Mouse (Mus musculus) neural tube, embryonic 11.5 days (tissue): ENCODE data around the gene Btaf1. TPM values are rescaled to one million over a fixed set of nuclear protein-coding genes. Genes with fewer than 3 reads are reported as not detected.
"Not testable (repeated sequence)": the region's sequence is repeated elsewhere in the genome, so short reads cannot be mapped to it uniquely, and the experiment has no call there.

Experiments used
- ATAC-seq: fragments of 200-750 bp; cut with Nextera tagmentation; 2 replicates; pipeline ENCODE4 v1.8.0; 2017; ENCODE audit warnings: moderate number of reproducible peaks, mild to moderate bottlenecking, moderate TSS enrichment, moderate library complexity; ENCODE audit not compliant: insufficient read depth, low FRiP score, low TSS enrichment
- DNase-seq: peaks from one replicate; pipeline ENCODE4 v3.0.0-alpha.2; 2015; ENCODE audit warnings: low spot score
- H3K27ac ChIP-seq: fragments of 300-500 bp; sonication (generic); 2 replicates; pipeline ENCODE4 v1.5.1; 2014; ENCODE audit warnings: low read depth, mild to moderate bottlenecking, low read length
- H3K27me3 ChIP-seq: fragments of 300-500 bp; sonication (generic); 2 replicates; pipeline ENCODE4 v1.6.1; 2014; ENCODE audit warnings: mild to moderate bottlenecking, low read length, mixed read lengths; ENCODE audit not compliant: control insufficient read depth, insufficient read depth
- H3K36me3 ChIP-seq: fragments of 300-500 bp; sonication (generic); 2 replicates; pipeline ENCODE4 v1.6.1; 2014; ENCODE audit warnings: mild to moderate bottlenecking, low read length, moderate library complexity, mixed read lengths; ENCODE audit not compliant: control insufficient read depth, insufficient read depth
- H3K4me1 ChIP-seq: fragments of 300-500 bp; sonication (generic); 2 replicates; pipeline ENCODE4 v1.6.1; 2014; ENCODE audit warnings: low read length, mixed read lengths; ENCODE audit not compliant: control insufficient read depth, insufficient read depth
- H3K4me2 ChIP-seq: fragments of 300-500 bp; sonication (generic); 2 replicates; pipeline ENCODE4 v1.6.1; 2014; ENCODE audit warnings: low read depth, mild to moderate bottlenecking, moderate library complexity
- H3K4me3 ChIP-seq: fragments of 300-500 bp; sonication (generic); 2 replicates; pipeline ENCODE4 v1.5.1; 2014; ENCODE audit warnings: low read depth, low read length
- H3K9ac ChIP-seq: fragments of 300-500 bp; sonication (generic); 2 replicates; pipeline ENCODE4 v1.6.1; 2014; ENCODE audit warnings: mild to moderate bottlenecking, low read length
- H3K9me3 ChIP-seq: fragments of 300-500 bp; sonication (generic); 2 replicates; pipeline ENCODE4 v1.6.1; 2016; ENCODE audit warnings: low read length; ENCODE audit not compliant: control insufficient read depth
- WGBS: fragments of 180-500 bp; shearing (Covaris S2); extraction: QIAGEN DNeasy Blood & Tissue Kit; methylation state at CpG from one replicate; pipeline ENCODE4 v1.1.7; 2014; 5-methylcytosine and 5-hydroxymethylcytosine counted together
- polyA plus RNA-seq: library from polyadenylated mRNA; unstranded; fragments of >200 nt; fragmentation: Nextera tagmentation; extraction: Ambion mirVana; gene quantifications from 2 replicates; pipeline ENCODE4 v1.2.1, GENCODE M21; 2014

The Btaf1 gene
- polyA plus RNA-seq, 1 experiment from 2014 or later = 22.2 TPM

GRCm38 (mm10) chr19:36932097-36932496 lies 6.2 kb downstream of the Btaf1 start:
- ATAC-seq (no peak), DNase-seq (no peak)
- Histone ChIP-seq H3K9me3 (no peaks in the 10 kb centered on the region), H3K27ac (no peak overlapping the region), H3K4me3 (no peak overlapping the region), H3K9ac (no peak overlapping the region), H3K36me3 (no peaks in the 10 kb centered on the region), H3K27me3 (no peaks in the 10 kb centered on the region), H3K4me2 (no peak overlapping the region), H3K4me1 (no peaks in the 10 kb centered on the region)

GRCm38 (mm10) chr19:36932613-36933012 lies 6.7 kb downstream of the Btaf1 start:
- Histone ChIP-seq H3K9me3 (no peaks in the 10 kb centered on the region), H3K27me3 (no peaks in the 10 kb centered on the region), H3K4me1 (no peaks in the 10 kb centered on the region), H3K4me2 (no peak overlapping the region), H3K4me3 (no peak overlapping the region), H3K36me3 (no peaks in the 10 kb centered on the region), H3K27ac (no peak overlapping the region), H3K9ac (no peak overlapping the region)
- ATAC-seq = no peak
- 95% methylated on average over 2 of the region's 2 CpGs for WGBS
- DNase-seq = no peak

GRCm38 (mm10) chr19:36936285-36936684 lies 10.4 kb downstream of the Btaf1 start:
- H3K27me3 ChIP-seq = no peaks in the 10 kb centered on the region
- no peak overlapping the region for H3K4me2 ChIP-seq
- no peak for DNase-seq
- no peaks in the 10 kb centered on the region for H3K4me1 ChIP-seq
- no peak overlapping the region for H3K27ac ChIP-seq
- no peak overlapping the region for H3K4me3 ChIP-seq
- H3K9ac ChIP-seq = no peak overlapping the region
- H3K9me3 ChIP-seq = no peaks in the 10 kb centered on the region
- no peaks in the 10 kb centered on the region for H3K36me3 ChIP-seq
- ATAC-seq = no peak
- 91% methylated on average over 4 of the region's 4 CpGs for WGBS

- no peak for DNase-seq
- Histone ChIP-seq H3K27ac (no peak overlapping the region), H3K36me3 (no peaks in the 10 kb centered on the region), H3K4me3 (no peak overlapping the region), H3K27me3 (no peaks in the 10 kb centered on the region), H3K9ac (no peak overlapping the region), H3K4me2 (no peak overlapping the region), H3K9me3 (no peaks in the 10 kb centered on the region), H3K4me1 (no peaks in the 10 kb centered on the region)
- no peak for ATAC-seq
Observed at GRCm38 (mm10) chr19:36938008-36938407, 12.1 kb downstream of the Btaf1 start.

- Histone ChIP-seq H3K4me2 (no peak overlapping the region), H3K27ac (no peak overlapping the region), H3K27me3 (no peaks in the 10 kb centered on the region), H3K9ac (no peak overlapping the region), H3K4me1 (no peaks in the 10 kb centered on the region), H3K4me3 (no peak overlapping the region), H3K36me3 (no peaks in the 10 kb centered on the region), H3K9me3 (no peaks in the 10 kb centered on the region)
- WGBS = 85% methylated on average over 1 of the region's 1 CpGs
- ATAC-seq (no peak), DNase-seq (no peak)
Observed at GRCm38 (mm10) chr19:36940064-36940463, 14.2 kb downstream of the Btaf1 start.

- Histone ChIP-seq H3K9me3 (no peaks in the 10 kb centered on the region), H3K4me2 (no peak overlapping the region), H3K9ac (no peak overlapping the region), H3K4me3 (no peak overlapping the region), H3K27ac (no peak overlapping the region), H3K4me1 (no peaks in the 10 kb centered on the region), H3K36me3 (no peaks in the 10 kb centered on the region), H3K27me3 (no peaks in the 10 kb centered on the region)
- 79% methylated on average over 4 of the region's 4 CpGs for WGBS
- no peak for ATAC-seq
- no peak for DNase-seq
Observed at GRCm38 (mm10) chr19:36953637-36954206, 27.8 kb downstream of the Btaf1 start.

- ATAC-seq (no peak), DNase-seq (no peak)
- Histone ChIP-seq H3K4me3 (no peak overlapping the region), H3K9me3 (no peaks in the 10 kb centered on the region), H3K4me1 (no peaks in the 10 kb centered on the region), H3K9ac (no peak overlapping the region), H3K4me2 (no peak overlapping the region), H3K36me3 (0 out of 2 replicates have a peak, but pooled peaks cover 3% of the 10 kb centered on the region), H3K27ac (no peak overlapping the region), H3K27me3 (no peaks in the 10 kb centered on the region)
- 83% methylated on average over 4 of the region's 4 CpGs for WGBS
Observed at GRCm38 (mm10) chr19:36958331-36958730, 32.5 kb downstream of the Btaf1 start.

GRCm38 (mm10) chr19:36961320-36961719 lies 35.4 kb downstream of the Btaf1 start:
- no peak overlapping the region for H3K4me2 ChIP-seq
- H3K36me3 ChIP-seq = 0 out of 2 replicates have a peak, but pooled peaks cover 3% of the 10 kb centered on the region
- no peaks in the 10 kb centered on the region for H3K27me3 ChIP-seq
- H3K9me3 ChIP-seq = no peaks in the 10 kb centered on the region
- no peak for DNase-seq
- no peak for ATAC-seq
- no peaks in the 10 kb centered on the region for H3K4me1 ChIP-seq
- WGBS = 98% methylated on average over 1 of the region's 1 CpGs
- H3K9ac ChIP-seq = no peak overlapping the region
- no peak overlapping the region for H3K27ac ChIP-seq
- H3K4me3 ChIP-seq = no peak overlapping the region

GRCm38 (mm10) chr19:36962544-36963260 lies 36.8 kb downstream of the Btaf1 start:
- not testable (repeated sequence) for H3K4me2 ChIP-seq, H3K27ac ChIP-seq, ATAC-seq, H3K9me3 ChIP-seq, H3K27me3 ChIP-seq, H3K4me3 ChIP-seq, DNase-seq, H3K4me1 ChIP-seq, H3K36me3 ChIP-seq, H3K9ac ChIP-seq
- WGBS = 86% methylated on average over 6 of the region's 6 CpGs
